Mouse (Mus musculus) heart, postnatal 25 days (tissue): Measurements from ENCODE around the gene Igf2. TPM values are rescaled to one million over a fixed set of nuclear protein-coding genes. Genes with fewer than 3 reads are reported as not detected.

Source experiments
- microRNA-seq: library from miRNA; unstranded; fragments of <30 nt; microRNA quantifications from one replicate; pipeline ENCODE4 v1.2.0, GENCODE M21; 2022
- total RNA-seq, 2 experiments: library from RNA; stranded (reverse); gene quantifications; 2 replicates each; pipeline ENCODE4 v1.2.3; 2021

Igf2 gene
- total RNA-seq, 2 experiments from 2014 or later, result 131 to 156 TPM

Small RNA genes lying within 50 kb of the gene (microRNA-seq; reads per million reads assigned to microRNA genes)
- 266 reads per million, percentile 68 among the genes with 10 or more reads in this experiment for gene Mir483

Other genes with a start within 250 kb of the Igf2 start
- gene Syt8, start 232.0 kb downstream of the Igf2 start, total RNA-seq, result not detected
- 1 to 10 TPM; 4.4 to 7.1 TPM for gene Tnni2, start 225.0 kb downstream of the Igf2 start, total RNA-seq
- gene Lsp1, start 206.0 kb downstream of the Igf2 start, total RNA-seq, result 10 to 100 TPM; 43.7 to 48.1 TPM
- 1 to 10 TPM in 1 of 2 experiments, not detected in 1; 2.0 TPM for gene Tnnt3, start 168.0 kb downstream of the Igf2 start, total RNA-seq
- gene Mrpl23, start 134.1 kb downstream of the Igf2 start, total RNA-seq, result 10 to 100 TPM; 16.1 to 39.0 TPM
- gene Gm49394, start 3.1 kb upstream of the Igf2 start, total RNA-seq, result not detected
- not detected for gene Ins2, start 76.6 kb upstream of the Igf2 start, total RNA-seq